Mouse (Mus musculus): ENCODE data around the gene Bmper.
A peak's percentile ranks its signal among the peaks of the same experiment; 100 is the strongest.

The Bmper gene

GRCm38 (mm10) chr9:23432631-23433030, 209.8 kb downstream of the Bmper start:
- DNase-seq (ENCODE audit: low spot score in 2 of 2), result no peak

- DNase-seq (ENCODE audit: low spot score in 2 of 2), result no peak
Observed at GRCm38 (mm10) chr9:23433238-23433637, 210.4 kb downstream of the Bmper start.

GRCm38 (mm10) chr9:23436751-23437150, 213.9 kb downstream of the Bmper start:
- DNase-seq (ENCODE audit: low spot score in 2 of 2), result no peak

- DNase-seq (ENCODE audit: low spot score in 2 of 2), result no peak
Observed at GRCm38 (mm10) chr9:23438662-23439061, 215.8 kb downstream of the Bmper start.

- no peak for DNase-seq (ENCODE audit: low spot score in 2 of 2)
Observed at GRCm38 (mm10) chr9:23442168-23442567, 219.3 kb downstream of the Bmper start.

- no peak for DNase-seq (ENCODE audit: low spot score in 2 of 2)
Observed at GRCm38 (mm10) chr9:23444975-23445374, 222.1 kb downstream of the Bmper start.

GRCm38 (mm10) chr9:23447271-23447961, 224.5 kb downstream of the Bmper start:
- no peak for DNase-seq (ENCODE audit: low spot score in 2 of 2)

GRCm38 (mm10) chr9:23453309-23453708, 230.4 kb downstream of the Bmper start:
- no peak for DNase-seq (ENCODE audit: low spot score in 2 of 2)

GRCm38 (mm10) chr9:23457186-23457585, 234.3 kb downstream of the Bmper start:
- DNase-seq (ENCODE audit: low spot score in 2 of 2), result no peak

- DNase-seq (ENCODE audit: low spot score in 2 of 2), result no peak
Observed at GRCm38 (mm10) chr9:23460721-23461120, 237.8 kb downstream of the Bmper start.

- DNase-seq (ENCODE audit: low spot score in 2 of 2), result peak in 1 of 2 experiments; percentile 25
Observed at GRCm38 (mm10) chr9:23462949-23463608, 240.2 kb downstream of the Bmper start.

GRCm38 (mm10) chr9:23464981-23465630, 242.2 kb downstream of the Bmper start:
- DNase-seq (ENCODE audit: low spot score in 2 of 2), result no peak

GRCm38 (mm10) chr9:23469886-23470285, 247.0 kb downstream of the Bmper start:
- no peak for DNase-seq (ENCODE audit: low spot score in 2 of 2)

GRCm38 (mm10) chr9:23485851-23486250, 263.0 kb downstream of the Bmper start:
- no peak for DNase-seq (ENCODE audit: low spot score in 2 of 2)

GRCm38 (mm10) chr9:23486725-23487378, 264.0 kb downstream of the Bmper start:
- DNase-seq (ENCODE audit: low spot score in 2 of 2), result no peak

- DNase-seq (ENCODE audit: low spot score in 2 of 2), result no peak
Observed at GRCm38 (mm10) chr9:23488265-23488664, 265.4 kb downstream of the Bmper start.

- DNase-seq (ENCODE audit: low spot score in 2 of 2), result peak in 1 of 2 experiments; percentile 13
Observed at GRCm38 (mm10) chr9:23495400-23495799, 272.5 kb downstream of the Bmper start.

- peak; percentile 23 to 32 for DNase-seq (ENCODE audit: low spot score in 2 of 2)
Observed at GRCm38 (mm10) chr9:23497626-23498025, 274.8 kb downstream of the Bmper start.

- DNase-seq (ENCODE audit: low spot score in 2 of 2), result no peak
Observed at GRCm38 (mm10) chr9:23533870-23534269, 311.0 kb downstream of the Bmper start.

All from frontal cortex, postnatal 25 days (tissue).